Mouse (Mus musculus) kidney, embryonic 15.5 days (tissue): Measurements from ENCODE around the gene Insm1. TPM values are rescaled to one million over a fixed set of nuclear protein-coding genes. Genes with fewer than 3 reads are reported as not detected.
A peak's percentile ranks its signal among the peaks of the same experiment; 100 is the strongest.

ENCODE experiments used
- ATAC-seq: fragments of 200-750 bp; cut with Nextera tagmentation; replicated peaks from 2 replicates; pipeline ENCODE4 v1.8.0; 2017; ENCODE audit warnings: moderate TSS enrichment; ENCODE audit not compliant: low FRiP score
- H3K27ac ChIP-seq: fragments of 300-500 bp; sonication (generic); 2 replicates; pipeline ENCODE4 v1.5.1; 2015; ENCODE audit warnings: mild to moderate bottlenecking, inconsistent platforms
- H3K27me3 ChIP-seq: fragments of 300-500 bp; sonication (generic); 2 replicates; pipeline ENCODE4 v1.6.1; 2015; ENCODE audit warnings: inconsistent platforms
- H3K36me3 ChIP-seq: fragments of 300-500 bp; sonication (generic); 2 replicates; pipeline ENCODE4 v1.6.1; 2015; ENCODE audit warnings: inconsistent platforms
- H3K4me1 ChIP-seq: fragments of 300-500 bp; sonication (generic); 2 replicates; pipeline ENCODE4 v1.6.1; 2015; ENCODE audit warnings: inconsistent platforms
- H3K4me2 ChIP-seq: fragments of 300-500 bp; sonication (generic); 2 replicates; pipeline ENCODE4 v1.6.1; 2015; ENCODE audit warnings: moderate library complexity, mild to moderate bottlenecking, inconsistent platforms
- H3K4me3 ChIP-seq: fragments of 300-500 bp; sonication (generic); replicated peaks from 2 replicates; pipeline ENCODE4 v1.5.1; 2015; ENCODE audit warnings: mild to moderate bottlenecking, inconsistent platforms
- H3K9ac ChIP-seq: fragments of 300-500 bp; sonication (generic); 2 replicates; pipeline ENCODE4 v1.6.1; 2015; ENCODE audit warnings: mild to moderate bottlenecking, inconsistent platforms
- H3K9me3 ChIP-seq: fragments of 300-500 bp; sonication (generic); replicated peaks from 2 replicates; pipeline ENCODE4 v1.6.1; 2016; ENCODE audit warnings: inconsistent platforms
- WGBS: fragments of 180-500 bp; shearing (Covaris S2); methylation state at CpG from one replicate; pipeline ENCODE4 v1.1.7; 2015; ENCODE audit warnings: mixed read lengths; 5-methylcytosine and 5-hydroxymethylcytosine counted together
- polyA plus RNA-seq: library from polyadenylated mRNA; unstranded; fragments of >200 nt; fragmentation: Nextera tagmentation; extraction: Ambion mirVana; gene quantifications from 2 replicates; pipeline ENCODE4 v1.2.1, GENCODE M21; 2015

Gene Insm1
- polyA plus RNA-seq, 1 experiment from 2014 or later = 0.16 TPM

DNA sequence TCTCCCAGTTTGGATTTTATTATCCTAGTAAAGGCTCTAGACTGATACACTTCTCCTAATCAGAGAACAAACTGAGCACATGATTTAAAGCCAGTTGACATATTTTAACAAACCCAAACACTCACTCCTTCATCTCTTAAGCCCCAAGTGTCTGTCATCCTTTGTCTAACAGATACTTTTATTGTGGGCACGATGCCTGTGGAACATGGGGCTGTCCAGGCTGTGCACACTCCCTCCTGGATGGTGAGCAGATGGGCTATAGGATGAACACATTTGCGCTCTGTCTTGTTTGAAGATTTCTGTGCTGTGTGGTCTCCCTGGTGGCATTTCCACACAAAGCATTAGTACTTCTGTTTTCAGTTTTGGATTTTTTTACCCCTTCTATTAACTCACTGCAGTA, 6.7 kb downstream of the Insm1 start:
- 77% methylated on average over 2 of the region's 2 CpGs for WGBS
- no peak for ATAC-seq
- no peak overlapping the region for H3K4me2 ChIP-seq
- peaks cover 58% of the 10 kb centered on the region for H3K27me3 ChIP-seq
- H3K9me3 ChIP-seq = no peaks in the 10 kb centered on the region
- H3K4me1 ChIP-seq = peaks cover 3% of the 10 kb centered on the region
- H3K36me3 ChIP-seq = no peaks in the 10 kb centered on the region
- no peak overlapping the region for H3K27ac ChIP-seq
- H3K9ac ChIP-seq = no peak overlapping the region
- H3K4me3 ChIP-seq = no peak overlapping the region

DNA sequence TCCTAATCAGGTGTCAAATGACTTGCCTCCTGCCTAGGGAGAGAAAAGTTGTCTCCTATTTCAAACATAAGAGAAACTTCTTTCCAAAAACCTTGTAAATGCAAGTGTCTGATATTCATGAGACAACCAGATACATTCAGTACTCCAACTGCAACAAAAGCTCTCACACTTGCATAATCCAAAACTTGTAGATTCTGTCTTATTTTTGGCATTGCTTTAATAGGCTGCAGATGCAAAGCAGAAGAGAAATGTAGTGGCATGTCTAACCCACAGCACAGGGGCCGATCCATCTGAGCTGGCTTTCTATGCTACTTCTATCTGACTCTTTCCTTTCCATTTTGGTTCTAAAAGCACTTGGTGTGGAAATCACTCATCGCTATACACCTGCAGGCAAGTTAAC, 9.8 kb downstream of the Insm1 start:
- Histone ChIP-seq H3K27ac (no peak overlapping the region), H3K27me3 (peaks cover 27% of the 10 kb centered on the region), H3K4me2 (no peak overlapping the region), H3K9ac (no peak overlapping the region), H3K4me3 (no peak overlapping the region), H3K9me3 (no peaks in the 10 kb centered on the region), H3K36me3 (no peaks in the 10 kb centered on the region), H3K4me1 (no peaks in the 10 kb centered on the region)
- WGBS = 92% methylated on average over 2 of the region's 2 CpGs
- no peak for ATAC-seq

DNA sequence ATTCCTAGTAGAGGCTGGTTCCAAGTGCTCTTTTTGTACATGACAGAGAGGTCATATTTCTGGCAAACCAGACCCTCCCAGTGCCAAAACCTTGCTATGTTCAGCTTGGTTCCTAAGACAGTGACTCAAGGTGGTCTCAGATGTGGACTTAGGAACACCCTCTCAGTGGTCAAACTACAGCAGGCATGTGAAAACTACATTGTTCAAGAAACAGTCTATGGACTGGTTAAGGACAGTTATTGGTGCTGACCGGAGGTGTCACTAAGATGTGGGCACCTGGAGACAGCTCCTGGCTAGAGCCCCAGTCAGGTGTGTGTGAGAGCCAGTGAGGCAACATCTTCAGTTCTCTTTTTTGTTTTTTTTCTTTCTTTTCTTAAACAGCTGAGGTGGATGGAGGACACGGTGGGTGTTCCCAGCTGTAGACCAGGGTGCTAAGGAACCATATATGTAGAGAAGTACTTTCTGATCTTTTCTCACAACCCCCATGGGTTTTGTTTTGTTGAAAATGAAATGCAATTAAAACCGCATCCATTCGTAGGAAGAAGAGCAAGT, 17.6 kb downstream of the Insm1 start:
- 91% methylated on average over 4 of the region's 4 CpGs for WGBS

DNA sequence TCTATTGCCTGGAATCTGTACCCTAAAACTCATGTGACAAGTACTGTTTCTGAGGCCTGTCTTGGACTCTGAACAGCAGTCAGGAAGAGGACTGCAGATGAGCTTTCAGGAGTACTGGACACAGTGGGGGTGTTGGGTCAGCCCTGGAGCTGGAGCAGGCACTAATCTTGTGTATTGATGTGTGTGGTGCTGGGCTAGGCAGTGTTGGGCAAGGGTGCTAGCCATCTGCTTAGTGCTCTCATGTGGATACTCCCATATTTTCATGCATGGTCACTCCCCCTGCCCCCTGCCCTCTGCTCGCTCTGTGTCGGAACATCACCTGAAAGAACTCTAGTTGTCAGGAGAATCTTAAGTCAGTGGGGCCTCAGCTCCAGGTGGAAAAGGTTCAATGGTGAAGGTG, 22.3 kb downstream of the Insm1 start:
- H3K36me3 ChIP-seq = no peaks in the 10 kb centered on the region
- H3K4me3 ChIP-seq = no peak overlapping the region
- H3K27me3 ChIP-seq = no peaks in the 10 kb centered on the region
- H3K9ac ChIP-seq = no peak overlapping the region
- H3K4me2 ChIP-seq = no peak overlapping the region
- no peak overlapping the region for H3K27ac ChIP-seq
- 82% methylated on average over 2 of the region's 2 CpGs for WGBS
- ATAC-seq = no peak
- no peaks in the 10 kb centered on the region for H3K9me3 ChIP-seq
- H3K4me1 ChIP-seq = 0 out of 2 replicates have a peak, but pooled peaks cover 6% of the 10 kb centered on the region

More for the DNA sequence above, 17.6 kb downstream of the Insm1 start:
- Histone ChIP-seq H3K9ac (no peak overlapping the region), H3K36me3 (no peaks in the 10 kb centered on the region), H3K4me2 (no peak overlapping the region), H3K4me3 (no peak overlapping the region), H3K27ac (no peak overlapping the region), H3K9me3 (no peaks in the 10 kb centered on the region), H3K4me1 (no peaks in the 10 kb centered on the region), H3K27me3 (no peaks in the 10 kb centered on the region)
- ATAC-seq = no peak

DNA sequence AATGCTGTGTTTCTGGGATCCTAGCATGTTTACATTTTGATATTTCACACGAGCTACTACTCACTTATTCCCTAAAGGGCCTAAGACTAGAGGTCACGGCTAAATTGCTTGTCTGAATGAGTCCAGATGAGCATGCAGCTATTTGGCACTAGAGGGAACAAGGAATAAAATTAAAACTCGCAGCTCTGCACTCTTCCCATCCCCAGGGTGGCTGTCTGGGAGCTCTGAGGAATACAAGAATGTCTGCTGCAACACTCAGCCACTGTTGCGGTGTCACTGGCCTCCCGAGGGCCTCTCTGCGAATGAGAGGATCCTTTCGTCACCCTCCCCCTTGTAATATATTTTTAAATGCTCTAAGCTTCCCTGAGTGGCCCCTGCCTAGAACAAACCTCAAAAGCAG, 23.7 kb downstream of the Insm1 start:
- H3K36me3 ChIP-seq = no peaks in the 10 kb centered on the region
- H3K4me2 ChIP-seq = no peak overlapping the region
- WGBS = 60% methylated on average over 7 of the region's 7 CpGs
- no peak for ATAC-seq
- H3K9me3 ChIP-seq = no peaks in the 10 kb centered on the region
- H3K9ac ChIP-seq = no peak overlapping the region
- H3K4me1 ChIP-seq = 0 out of 2 replicates have a peak, but pooled peaks cover 6% of the 10 kb centered on the region
- no peaks in the 10 kb centered on the region for H3K27me3 ChIP-seq
- no peak overlapping the region for H3K27ac ChIP-seq
- H3K4me3 ChIP-seq = no peak overlapping the region

DNA sequence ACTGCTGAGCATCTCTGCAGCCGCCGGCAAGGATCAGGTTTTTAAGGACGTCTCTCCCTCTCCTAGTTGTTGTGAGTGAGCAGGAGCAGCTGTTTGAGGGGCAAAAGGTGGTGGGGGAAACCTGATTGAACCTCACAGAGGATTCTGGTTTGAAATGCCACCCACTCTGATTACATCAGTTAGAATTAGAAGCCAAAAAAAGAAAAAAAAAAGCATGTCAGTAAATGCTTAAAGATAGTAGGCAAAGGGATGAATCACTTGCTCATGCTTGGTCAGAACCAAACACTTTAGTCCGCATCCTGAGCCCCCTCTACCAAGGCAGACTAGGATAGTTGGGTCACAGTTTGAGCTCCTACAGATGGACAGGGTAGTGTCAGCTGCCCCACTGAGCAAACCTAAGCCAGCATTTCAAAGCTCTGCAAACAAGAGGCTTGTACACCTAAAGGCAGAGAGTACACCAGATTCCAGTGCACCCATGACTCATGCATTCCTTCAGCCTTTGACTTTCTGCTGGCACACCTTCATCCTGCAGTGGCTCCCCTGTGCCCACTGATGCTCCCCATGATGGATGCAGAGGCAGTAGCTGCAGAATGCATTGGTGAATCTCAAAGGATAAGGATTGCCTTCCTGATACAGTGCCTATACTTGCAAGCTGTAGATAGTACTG, 24.8 kb downstream of the Insm1 start:
- no peak for ATAC-seq
- H3K27ac ChIP-seq = no peak overlapping the region
- 63% methylated on average over 4 of the region's 4 CpGs for WGBS

DNA sequence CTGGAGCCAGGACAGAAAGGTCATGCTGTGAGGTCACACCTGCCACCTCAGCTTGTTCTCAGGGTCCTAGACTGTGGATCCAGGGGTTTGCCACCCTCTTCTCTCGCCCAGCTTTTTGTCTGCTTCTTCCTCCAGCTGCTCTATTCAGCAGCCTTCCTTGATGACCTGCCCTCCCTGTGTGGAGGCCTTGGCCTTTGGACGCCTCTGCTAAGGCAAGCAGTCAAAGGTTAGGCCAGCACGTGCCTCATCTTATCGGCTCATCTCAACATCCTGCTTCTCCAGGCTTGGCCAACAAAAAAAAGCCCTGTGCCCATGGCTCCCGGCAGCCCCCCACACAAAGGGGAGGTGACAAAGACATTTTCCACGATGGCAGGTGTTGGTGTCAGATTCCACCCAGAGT, 25.9 kb downstream of the Insm1 start:
- Histone ChIP-seq H3K4me2 (no peak overlapping the region), H3K27me3 (no peaks in the 10 kb centered on the region), H3K36me3 (no peaks in the 10 kb centered on the region), H3K4me3 (no peak overlapping the region), H3K27ac (no peak overlapping the region), H3K9ac (no peak overlapping the region), H3K9me3 (no peaks in the 10 kb centered on the region), H3K4me1 (0 out of 2 replicates have a peak, but pooled peaks cover 6% of the 10 kb centered on the region)
- ATAC-seq = no peak; the same call in 1 of the 2 replicates
- 19% methylated on average over 6 of the region's 6 CpGs for whole genome bisulfite sequencing

More for the DNA sequence above, 24.8 kb downstream of the Insm1 start:
- Histone ChIP-seq H3K4me3 (no peak overlapping the region), H3K9ac (no peak overlapping the region), H3K36me3 (no peaks in the 10 kb centered on the region), H3K27me3 (no peaks in the 10 kb centered on the region), H3K4me2 (no peak overlapping the region), H3K9me3 (no peaks in the 10 kb centered on the region), H3K4me1 (0 out of 2 replicates have a peak, but pooled peaks cover 6% of the 10 kb centered on the region)

DNA sequence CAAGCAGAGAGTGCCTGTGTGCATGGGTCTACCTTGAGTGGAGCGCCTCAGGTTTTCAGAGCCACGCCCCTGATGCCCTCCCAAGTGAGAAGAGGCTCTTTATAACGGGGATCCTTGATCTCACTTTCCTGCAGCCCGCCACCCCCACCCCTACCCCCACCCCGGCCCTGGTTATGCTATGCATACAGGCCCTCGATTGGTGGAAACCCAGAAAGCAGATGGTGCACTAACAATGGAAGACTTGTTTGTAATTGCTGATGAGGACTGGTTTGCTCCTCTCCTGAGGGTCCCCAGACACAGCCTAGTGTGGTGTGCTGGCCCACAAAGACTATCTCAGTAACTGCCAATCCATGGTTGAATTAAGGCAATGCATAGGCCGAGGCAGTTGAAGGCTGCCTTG, 27.3 kb downstream of the Insm1 start:
- H3K4me3 ChIP-seq = no peak overlapping the region
- no peak for ATAC-seq
- H3K27me3 ChIP-seq = no peaks in the 10 kb centered on the region
- 82% methylated on average over 7 of the region's 7 CpGs for WGBS
- H3K4me1 ChIP-seq = 0 out of 2 replicates have a peak, but pooled peaks cover 6% of the 10 kb centered on the region
- no peak overlapping the region for H3K27ac ChIP-seq
- no peak overlapping the region for H3K4me2 ChIP-seq
- H3K9me3 ChIP-seq = no peaks in the 10 kb centered on the region
- no peaks in the 10 kb centered on the region for H3K36me3 ChIP-seq
- H3K9ac ChIP-seq = no peak overlapping the region

DNA sequence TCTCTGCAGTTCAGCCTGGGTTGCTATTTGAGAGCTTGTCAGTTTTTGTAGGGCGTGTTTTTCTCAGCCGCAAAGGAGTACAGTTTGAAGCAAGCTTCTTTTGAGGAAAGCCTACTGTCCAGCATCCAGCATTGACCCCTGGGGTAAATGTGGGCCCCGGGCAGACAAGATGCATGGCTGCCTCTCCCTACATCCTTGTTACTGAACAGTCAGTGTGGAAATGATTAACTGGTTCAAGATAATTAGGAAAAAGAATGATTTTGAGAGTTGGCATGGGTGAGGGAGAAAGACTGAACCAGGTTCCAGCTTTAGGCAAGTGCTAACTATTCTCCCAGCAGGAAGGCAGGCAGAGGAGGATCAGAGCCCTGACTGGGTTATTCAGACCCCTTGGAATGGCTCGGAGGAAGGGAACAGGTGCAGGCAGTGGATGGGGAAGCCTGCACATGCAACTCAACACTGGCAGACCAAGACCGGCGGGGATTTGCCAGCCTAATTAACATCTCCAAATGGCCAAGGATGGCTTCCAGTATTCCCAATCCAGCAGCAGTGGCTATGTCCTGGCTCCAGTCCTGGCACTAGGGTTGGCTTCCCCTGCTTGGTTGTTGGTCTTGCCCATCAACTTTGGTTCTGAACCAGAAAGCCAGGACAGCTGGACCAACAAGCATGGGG, 28.6 kb downstream of the Insm1 start:
- no peak overlapping the region for H3K4me3 ChIP-seq
- 69% methylated on average over 6 of the region's 6 CpGs for WGBS
- no peak overlapping the region for H3K4me2 ChIP-seq
- H3K9me3 ChIP-seq = no peaks in the 10 kb centered on the region
- 0 out of 2 replicates have a peak, but pooled peaks have one; percentile 47 for ATAC-seq
- H3K9ac ChIP-seq = no peak overlapping the region
- H3K27me3 ChIP-seq = no peaks in the 10 kb centered on the region
- no peak overlapping the region for H3K27ac ChIP-seq
- no peaks in the 10 kb centered on the region for H3K36me3 ChIP-seq
- 0 out of 2 replicates have a peak, but pooled peaks cover 6% of the 10 kb centered on the region for H3K4me1 ChIP-seq

DNA sequence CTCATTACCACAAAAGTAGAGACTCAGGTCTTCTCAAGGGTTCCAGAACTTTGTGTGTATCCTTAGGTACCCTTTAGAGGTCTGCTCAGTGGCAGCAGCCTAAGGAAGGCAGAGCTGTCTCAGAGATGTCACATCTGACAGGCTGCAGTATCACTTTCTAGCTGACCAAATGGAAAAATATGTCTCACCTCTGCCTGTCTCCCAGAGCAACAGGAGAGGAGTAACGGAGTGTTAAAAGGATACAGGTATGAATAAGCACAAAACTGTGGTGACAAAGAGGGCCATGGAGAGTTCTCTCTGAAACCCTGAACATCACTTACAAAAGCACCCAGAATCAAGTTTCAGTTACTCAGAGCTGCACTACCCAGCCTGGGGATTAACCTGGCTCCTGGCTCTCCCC, 32.7 kb downstream of the Insm1 start:
- WGBS = 91% methylated on average over 1 of the region's 1 CpGs
- H3K27me3 ChIP-seq = no peaks in the 10 kb centered on the region
- H3K4me3 ChIP-seq = no peak overlapping the region
- H3K9me3 ChIP-seq = no peaks in the 10 kb centered on the region
- no peak overlapping the region for H3K4me2 ChIP-seq
- no peak overlapping the region for H3K27ac ChIP-seq
- peaks cover 3% of the 10 kb centered on the region; the same call in 1 of the 2 replicates for H3K4me1 ChIP-seq
- H3K9ac ChIP-seq = no peak overlapping the region
- no peak for ATAC-seq
- H3K36me3 ChIP-seq = no peaks in the 10 kb centered on the region

DNA sequence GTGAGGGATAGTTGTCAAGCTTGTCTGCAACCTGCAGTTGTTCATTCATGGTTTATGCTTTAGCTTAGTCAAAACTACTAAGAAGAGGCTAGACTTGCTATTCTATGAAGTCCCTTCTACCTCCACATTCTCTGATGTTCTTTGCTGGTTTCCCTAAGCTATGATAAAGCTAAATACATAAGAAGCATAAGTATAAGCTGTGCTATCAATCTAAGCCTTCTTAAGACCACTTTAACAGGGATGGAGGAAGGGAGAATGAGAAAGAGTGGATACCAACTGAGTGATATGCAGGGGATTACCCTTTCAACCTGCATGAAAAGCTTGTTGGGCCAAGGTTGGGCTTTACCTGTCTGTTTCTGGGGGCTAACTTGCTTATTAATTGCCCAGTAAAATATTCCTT, 33.9 kb downstream of the Insm1 start:
- peaks cover 3% of the 10 kb centered on the region; the same call in 1 of the 2 replicates for H3K4me1 ChIP-seq
- no peak overlapping the region for H3K27ac ChIP-seq
- no peak overlapping the region for H3K4me3 ChIP-seq
- no peak for ATAC-seq
- no peak overlapping the region for H3K9ac ChIP-seq
- H3K4me2 ChIP-seq = no peak overlapping the region
- no peaks in the 10 kb centered on the region for H3K9me3 ChIP-seq
- H3K36me3 ChIP-seq = no peaks in the 10 kb centered on the region
- H3K27me3 ChIP-seq = no peaks in the 10 kb centered on the region

DNA sequence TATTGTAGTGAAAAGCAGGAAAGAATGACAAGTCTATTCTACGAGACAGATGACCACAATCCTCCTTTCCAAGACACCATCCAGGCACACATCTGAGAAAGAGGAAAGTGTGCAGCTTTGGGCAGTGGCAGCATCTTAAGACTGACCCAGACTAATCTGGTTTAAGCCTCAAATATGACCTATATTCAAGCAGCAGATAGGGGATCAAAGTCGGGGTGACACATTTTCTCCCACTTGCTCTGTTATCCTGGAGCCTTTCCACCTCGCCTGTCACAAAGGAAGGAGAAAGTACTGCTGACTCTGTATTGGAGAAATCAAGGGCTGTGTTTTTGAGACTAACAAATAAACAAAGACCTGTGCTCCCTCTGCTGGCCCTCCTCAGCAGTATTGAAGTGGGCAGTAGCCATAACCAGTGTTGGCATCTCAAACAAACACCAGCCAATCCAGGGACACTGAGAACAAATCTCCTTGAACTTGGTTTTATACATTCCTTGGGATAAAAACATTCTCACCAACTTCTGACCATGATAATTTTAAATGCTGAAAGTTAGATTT, 34.7 kb downstream of the Insm1 start:
- no peaks in the 10 kb centered on the region for H3K36me3 ChIP-seq
- H3K9me3 ChIP-seq = no peaks in the 10 kb centered on the region
- no peak for ATAC-seq
- whole genome bisulfite sequencing = 70% methylated on average over 3 of the region's 3 CpGs
- H3K4me1 ChIP-seq = peaks cover 3% of the 10 kb centered on the region; the same call in 1 of the 2 replicates
- H3K27me3 ChIP-seq = no peaks in the 10 kb centered on the region
- no peak overlapping the region for H3K4me2 ChIP-seq
- no peak overlapping the region for H3K4me3 ChIP-seq
- no peak overlapping the region for H3K9ac ChIP-seq
- no peak overlapping the region for H3K27ac ChIP-seq
